Mouse (Mus musculus) hindbrain, embryonic 10.5 days (tissue): ENCODE data around the gene Gfra4. TPM values are rescaled to one million over a fixed set of nuclear protein-coding genes. Genes with fewer than 3 reads are reported as not detected.

Experiments
- DNase-seq: peaks from one replicate; pipeline ENCODE4 v3.0.0-alpha.2; 2017; ENCODE audit warnings: low spot score
- H3K27ac ChIP-seq: fragments of 300-500 bp; sonication (generic); 2 replicates; pipeline ENCODE4 v1.5.1; 2016; ENCODE audit warnings: mild to moderate bottlenecking, moderate library complexity
- H3K27me3 ChIP-seq: fragments of 300-500 bp; sonication (generic); 2 replicates; pipeline ENCODE4 v1.6.1; 2016; ENCODE audit warnings: mild to moderate bottlenecking; ENCODE audit not compliant: poor library complexity, insufficient read depth, severe bottlenecking
- H3K36me3 ChIP-seq: fragments of 300-500 bp; sonication (generic); 2 replicates; pipeline ENCODE4 v1.6.1; 2016; ENCODE audit warnings: mild to moderate bottlenecking, moderate library complexity
- H3K4me1 ChIP-seq: fragments of 300-500 bp; sonication (generic); replicated peaks from 2 replicates; pipeline ENCODE4 v1.6.1; 2016; ENCODE audit warnings: mild to moderate bottlenecking
- H3K4me3 ChIP-seq: fragments of 300-500 bp; sonication (generic); 2 replicates; pipeline ENCODE4 v1.5.1; 2016; ENCODE audit warnings: mild to moderate bottlenecking, moderate library complexity
- H3K9me3 ChIP-seq: fragments of 300-500 bp; sonication (generic); 2 replicates; pipeline ENCODE4 v1.6.1; 2016; ENCODE audit warnings: mild to moderate bottlenecking, moderate library complexity
- WGBS: fragments of 180-500 bp; shearing (Covaris S2); methylation state at CpG from one replicate; pipeline ENCODE4 v1.1.7; 2016; 5-methylcytosine and 5-hydroxymethylcytosine counted together
- polyA plus RNA-seq: library from polyadenylated mRNA; unstranded; fragments of >200 nt; fragmentation: Nextera tagmentation; extraction: Ambion mirVana; gene quantifications from 2 replicates; pipeline ENCODE4 v1.2.1, GENCODE M21; 2016

Gfra4 gene
- polyA plus RNA-seq, 1 experiment from 2014 or later, result 6.1 TPM

- no peaks in the 10 kb centered on the region for H3K9me3 ChIP-seq
- no peak overlapping the region for H3K4me3 ChIP-seq
- H3K36me3 ChIP-seq, result no peaks in the 10 kb centered on the region
- H3K27ac ChIP-seq, result peak overlapping the region; percentile 31; the same call in 1 of the 2 replicates
- DNase-seq, result no peak
- H3K27me3 ChIP-seq, result peaks cover 90% of the 10 kb centered on the region
- peaks cover 45% of the 10 kb centered on the region for H3K4me1 ChIP-seq
- WGBS, result 68% methylated on average over 9 of the region's 9 CpGs
Measured at GRCm38 (mm10) chr2:131059781-131060540, 17.1 kb upstream of the Gfra4 start.

GRCm38 (mm10) chr2:131059377-131059776 lies 16.5 kb upstream of the Gfra4 start:
- H3K27me3 ChIP-seq, result peaks cover 90% of the 10 kb centered on the region
- no peaks in the 10 kb centered on the region for H3K36me3 ChIP-seq
- 86% methylated on average over 1 of the region's 1 CpGs for WGBS
- H3K27ac ChIP-seq, result no peak overlapping the region
- no peak overlapping the region for H3K4me3 ChIP-seq
- no peak for DNase-seq
- H3K9me3 ChIP-seq, result no peaks in the 10 kb centered on the region
- H3K4me1 ChIP-seq, result peaks cover 51% of the 10 kb centered on the region

DNA sequence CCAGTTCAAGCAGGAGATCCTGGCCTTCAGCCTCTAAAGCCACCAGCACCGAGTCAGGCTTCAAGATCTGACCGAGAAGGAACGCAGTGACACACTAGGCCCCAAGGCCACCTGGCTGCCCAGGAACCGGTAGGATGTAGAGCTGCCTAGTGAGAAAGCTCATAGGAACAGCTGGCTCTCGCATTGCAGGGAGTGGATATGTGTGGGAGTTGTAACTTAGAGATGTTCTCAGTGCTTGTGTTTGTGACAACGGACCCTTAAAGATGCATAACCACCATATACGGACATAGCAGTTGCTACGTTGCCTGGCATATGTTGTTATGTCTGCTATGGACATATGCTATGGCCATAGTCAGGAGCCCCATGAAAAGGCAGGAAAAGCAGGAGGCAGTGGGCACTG lies 15.8 kb upstream of the Gfra4 start:
- no peak overlapping the region for H3K27ac ChIP-seq
- no peaks in the 10 kb centered on the region for H3K36me3 ChIP-seq
- peaks cover 90% of the 10 kb centered on the region for H3K27me3 ChIP-seq
- no peak overlapping the region for H3K4me3 ChIP-seq
- WGBS, result 91% methylated on average over 8 of the region's 8 CpGs
- DNase-seq, result no peak
- H3K9me3 ChIP-seq, result no peaks in the 10 kb centered on the region
- peaks cover 58% of the 10 kb centered on the region for H3K4me1 ChIP-seq

- H3K36me3 ChIP-seq, result no peaks in the 10 kb centered on the region
- DNase-seq, result peak; percentile 56
- H3K4me1 ChIP-seq, result peaks cover 51% of the 10 kb centered on the region
- peaks cover 90% of the 10 kb centered on the region for H3K27me3 ChIP-seq
- no peak overlapping the region for H3K27ac ChIP-seq
- peak overlapping the region; percentile 46 for H3K4me3 ChIP-seq
- no peaks in the 10 kb centered on the region for H3K9me3 ChIP-seq
- WGBS, result 5% methylated on average over 10 of the region's 10 CpGs
Measured at GRCm38 (mm10) chr2:131056191-131056590, 13.3 kb upstream of the Gfra4 start.

DNA sequence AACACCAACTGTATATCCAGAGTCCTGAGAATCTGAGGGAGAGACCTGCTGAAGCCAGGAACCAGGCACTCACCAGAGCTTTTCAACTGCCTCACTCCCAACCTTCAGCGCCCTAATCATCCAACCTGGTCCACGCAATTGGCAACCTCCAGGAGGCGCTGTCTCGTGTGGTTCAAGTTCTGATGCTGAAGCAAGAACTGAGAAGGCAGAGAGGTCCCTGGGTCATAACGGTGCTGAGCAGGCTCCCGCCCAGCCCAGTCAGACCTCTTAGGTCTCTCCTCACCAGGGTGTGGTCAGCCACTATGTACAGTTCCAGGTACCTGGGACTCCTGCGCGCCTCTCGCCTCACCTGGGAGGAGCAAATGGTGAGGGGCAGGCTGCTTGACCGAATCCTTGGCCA lies 12.7 kb upstream of the Gfra4 start:
- Histone ChIP-seq H3K4me1 (peaks cover 45% of the 10 kb centered on the region), H3K36me3 (no peaks in the 10 kb centered on the region), H3K4me3 (peak overlapping the region; percentile 46), H3K27me3 (peaks cover 91% of the 10 kb centered on the region), H3K9me3 (no peaks in the 10 kb centered on the region), H3K27ac (no peak overlapping the region)
- 5% methylated on average over 10 of the region's 10 CpGs for WGBS
- peak; percentile 74 for DNase-seq

DNA sequence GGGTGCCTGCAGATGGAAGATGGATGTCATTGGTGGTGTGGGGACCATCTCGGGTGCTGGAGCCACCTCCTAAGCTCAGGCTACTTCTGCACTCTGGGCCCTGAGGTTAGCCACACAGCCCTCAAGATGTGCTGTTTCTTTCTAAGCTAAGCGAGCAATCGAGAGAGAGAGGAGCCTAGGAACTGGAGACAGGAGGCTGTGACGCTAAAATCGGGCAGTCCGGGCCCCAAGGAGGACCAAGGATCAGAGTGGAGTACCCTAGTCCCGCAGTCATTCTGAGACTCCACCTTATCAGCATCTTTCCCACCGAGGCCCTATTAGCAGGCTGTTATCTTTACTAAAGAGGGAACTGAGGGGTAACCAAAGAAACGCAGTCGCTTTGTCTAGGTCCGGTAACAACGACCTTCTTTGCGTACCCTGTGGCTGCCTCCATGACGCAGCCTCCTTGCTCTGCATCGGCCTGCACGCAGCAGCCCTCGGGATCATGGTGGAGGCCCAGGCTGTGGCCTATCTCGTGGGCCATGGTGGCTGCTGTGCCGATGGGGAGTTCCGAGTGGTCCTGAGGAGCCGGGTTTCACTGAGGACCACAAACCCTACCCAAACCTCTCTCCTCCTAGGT lies 11.9 kb upstream of the Gfra4 start:
- H3K27me3 ChIP-seq, result peaks cover 95% of the 10 kb centered on the region
- WGBS, result 2% methylated on average over 21 of the region's 21 CpGs
- peak; percentile 31 for DNase-seq

DNA sequence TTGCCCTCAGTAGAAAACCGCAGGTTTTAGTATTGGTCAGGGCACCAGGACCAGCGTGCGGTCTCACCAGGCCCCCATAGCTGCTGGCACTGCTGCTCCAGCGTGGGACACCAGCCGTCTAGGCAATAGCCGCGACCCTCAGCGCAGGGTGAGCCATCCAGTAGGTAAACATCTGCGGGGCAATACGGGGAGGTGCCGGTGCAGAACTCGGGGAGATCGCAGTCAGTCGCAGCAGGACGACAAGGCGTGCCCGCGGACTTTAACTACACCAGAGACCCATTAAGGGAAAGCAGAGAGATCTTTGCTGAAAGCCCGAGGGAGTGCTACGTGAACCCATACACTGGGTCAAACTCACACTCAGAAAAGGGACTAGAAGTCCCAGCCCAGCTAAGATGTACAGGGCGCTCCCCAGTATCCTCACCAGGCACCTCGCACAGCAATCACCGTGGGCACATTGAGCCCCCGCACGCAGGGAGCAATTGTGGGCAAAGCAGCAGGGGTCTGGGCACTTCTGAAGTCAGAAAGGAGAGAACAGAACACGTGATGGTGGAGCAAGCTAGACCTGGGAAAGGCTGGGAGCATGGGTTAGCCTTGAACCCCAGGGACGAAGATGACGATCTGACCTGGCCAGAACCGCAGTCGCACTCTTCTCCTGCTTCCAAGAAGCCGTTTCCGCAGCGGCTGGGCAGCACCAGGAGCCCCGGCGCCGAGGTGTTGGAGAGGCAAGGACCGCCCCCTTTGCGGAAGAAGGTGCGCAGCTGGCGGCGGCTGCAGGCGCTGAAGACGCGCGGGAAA lies 11.2 kb upstream of the Gfra4 start:
- H3K36me3 ChIP-seq, result no peaks in the 10 kb centered on the region
- DNase-seq, result peak; percentile 52
- H3K9me3 ChIP-seq, result no peaks in the 10 kb centered on the region
- H3K27ac ChIP-seq, result no peak overlapping the region
- peak overlapping the region; percentile 46 for H3K4me3 ChIP-seq
- 2% methylated on average over 45 of the region's 45 CpGs for WGBS
- H3K4me1 ChIP-seq, result peaks cover 35% of the 10 kb centered on the region
- peaks cover 88% of the 10 kb centered on the region for H3K27me3 ChIP-seq

More for the DNA sequence above, 11.9 kb upstream of the Gfra4 start:
- Histone ChIP-seq H3K4me3 (peak overlapping the region; percentile 46), H3K9me3 (no peaks in the 10 kb centered on the region), H3K36me3 (no peaks in the 10 kb centered on the region), H3K27ac (no peak overlapping the region; the same call in 1 of the 2 replicates), H3K4me1 (peaks cover 37% of the 10 kb centered on the region)

DNA sequence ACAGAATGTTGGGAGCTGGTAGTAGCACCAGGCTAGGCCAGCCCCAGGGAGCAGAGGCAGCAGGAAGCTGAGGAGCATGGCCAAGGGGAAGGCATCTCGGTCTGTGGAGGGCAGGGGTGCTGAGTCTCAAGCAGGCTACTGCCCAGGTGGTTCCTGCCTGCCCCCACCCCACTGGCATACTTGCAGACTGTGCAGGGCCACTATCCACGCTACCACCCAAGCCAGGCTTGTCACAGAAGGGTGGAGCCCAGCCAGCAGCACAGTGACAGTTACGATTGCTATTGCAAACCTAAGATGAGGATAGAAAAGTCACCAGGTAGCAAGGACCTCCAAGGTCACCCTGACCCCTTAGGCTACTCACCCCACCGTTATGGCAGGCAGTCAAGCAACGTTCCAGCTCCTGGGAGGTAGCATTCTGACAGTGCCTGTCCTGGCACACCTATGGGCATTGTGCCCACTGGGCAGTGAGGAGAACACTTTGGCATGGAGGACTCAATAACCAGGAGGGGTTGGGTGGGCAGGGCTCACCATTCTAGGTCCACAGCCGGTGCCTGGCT lies 10.1 kb upstream of the Gfra4 start:
- Histone ChIP-seq H3K9me3 (no peaks in the 10 kb centered on the region), H3K36me3 (no peaks in the 10 kb centered on the region), H3K4me3 (no peak overlapping the region), H3K27ac (no peak overlapping the region), H3K4me1 (peaks cover 35% of the 10 kb centered on the region), H3K27me3 (peaks cover 79% of the 10 kb centered on the region)
- no peak for DNase-seq
- 64% methylated on average over 6 of the region's 6 CpGs for WGBS

GRCm38 (mm10) chr2:131052043-131052442 lies 9.2 kb upstream of the Gfra4 start:
- Histone ChIP-seq H3K27ac (no peak overlapping the region), H3K27me3 (peaks cover 74% of the 10 kb centered on the region), H3K4me3 (no peak overlapping the region), H3K9me3 (no peaks in the 10 kb centered on the region), H3K4me1 (peaks cover 35% of the 10 kb centered on the region), H3K36me3 (no peaks in the 10 kb centered on the region)
- 74% methylated on average over 5 of the region's 5 CpGs for WGBS
- DNase-seq, result no peak

- H3K27me3 ChIP-seq, result peaks cover 47% of the 10 kb centered on the region
- WGBS, result 90% methylated on average over 2 of the region's 2 CpGs
Measured at GRCm38 (mm10) chr2:131046025-131046424, 3.1 kb upstream of the Gfra4 start.

GRCm38 (mm10) chr2:131044989-131045720 lies 2.3 kb upstream of the Gfra4 start:
- H3K27me3 ChIP-seq, result peaks cover 47% of the 10 kb centered on the region
- no peak overlapping the region for H3K27ac ChIP-seq
- no peak overlapping the region for H3K4me3 ChIP-seq
- WGBS, result 89% methylated on average over 9 of the region's 9 CpGs
- no peak for DNase-seq
- H3K9me3 ChIP-seq, result no peaks in the 10 kb centered on the region
- no peaks in the 10 kb centered on the region for H3K36me3 ChIP-seq
- H3K4me1 ChIP-seq, result peaks cover 24% of the 10 kb centered on the region

More at GRCm38 (mm10) chr2:131046025-131046424, 3.1 kb upstream of the Gfra4 start:
- H3K27ac ChIP-seq, result no peak overlapping the region
- H3K36me3 ChIP-seq, result no peaks in the 10 kb centered on the region
- DNase-seq, result no peak
- H3K4me1 ChIP-seq, result peaks cover 16% of the 10 kb centered on the region
- H3K9me3 ChIP-seq, result no peaks in the 10 kb centered on the region
- no peak overlapping the region for H3K4me3 ChIP-seq

DNA sequence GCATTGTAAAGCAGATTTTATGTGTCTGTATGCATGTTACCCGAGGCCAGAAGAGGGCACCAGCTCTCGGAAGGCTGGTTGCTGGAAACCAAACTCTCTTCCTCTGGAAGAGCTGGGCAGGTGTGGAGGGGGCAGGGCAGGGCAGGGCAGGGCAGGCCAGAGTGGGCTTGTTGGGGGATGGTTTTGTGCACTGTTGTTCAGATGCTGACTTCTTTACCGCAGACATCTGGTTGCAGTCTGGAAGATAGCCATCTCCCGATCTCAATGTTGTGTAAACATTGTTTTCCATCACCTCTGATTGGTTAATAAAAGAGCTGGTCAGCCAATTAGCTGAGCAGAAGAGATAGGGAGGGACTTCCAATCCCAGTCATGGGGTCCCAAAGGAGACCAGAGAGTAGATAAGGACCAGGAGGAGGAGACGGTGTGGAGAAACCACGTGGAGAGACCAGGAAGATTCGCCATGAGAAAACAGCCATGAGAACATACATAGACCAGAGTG lies 1.5 kb upstream of the Gfra4 start:
- 12% methylated on average over 7 of the region's 7 CpGs for WGBS
- DNase-seq, result no peak
- Histone ChIP-seq H3K9me3 (no peaks in the 10 kb centered on the region), H3K27me3 (peaks cover 53% of the 10 kb centered on the region), H3K36me3 (no peaks in the 10 kb centered on the region), H3K4me1 (peaks cover 28% of the 10 kb centered on the region), H3K4me3 (peak overlapping the region; percentile 40), H3K27ac (no peak overlapping the region)
